Mouse (Mus musculus): ENCODE data around the gene Bcar1.

Bcar1 gene

DNA sequence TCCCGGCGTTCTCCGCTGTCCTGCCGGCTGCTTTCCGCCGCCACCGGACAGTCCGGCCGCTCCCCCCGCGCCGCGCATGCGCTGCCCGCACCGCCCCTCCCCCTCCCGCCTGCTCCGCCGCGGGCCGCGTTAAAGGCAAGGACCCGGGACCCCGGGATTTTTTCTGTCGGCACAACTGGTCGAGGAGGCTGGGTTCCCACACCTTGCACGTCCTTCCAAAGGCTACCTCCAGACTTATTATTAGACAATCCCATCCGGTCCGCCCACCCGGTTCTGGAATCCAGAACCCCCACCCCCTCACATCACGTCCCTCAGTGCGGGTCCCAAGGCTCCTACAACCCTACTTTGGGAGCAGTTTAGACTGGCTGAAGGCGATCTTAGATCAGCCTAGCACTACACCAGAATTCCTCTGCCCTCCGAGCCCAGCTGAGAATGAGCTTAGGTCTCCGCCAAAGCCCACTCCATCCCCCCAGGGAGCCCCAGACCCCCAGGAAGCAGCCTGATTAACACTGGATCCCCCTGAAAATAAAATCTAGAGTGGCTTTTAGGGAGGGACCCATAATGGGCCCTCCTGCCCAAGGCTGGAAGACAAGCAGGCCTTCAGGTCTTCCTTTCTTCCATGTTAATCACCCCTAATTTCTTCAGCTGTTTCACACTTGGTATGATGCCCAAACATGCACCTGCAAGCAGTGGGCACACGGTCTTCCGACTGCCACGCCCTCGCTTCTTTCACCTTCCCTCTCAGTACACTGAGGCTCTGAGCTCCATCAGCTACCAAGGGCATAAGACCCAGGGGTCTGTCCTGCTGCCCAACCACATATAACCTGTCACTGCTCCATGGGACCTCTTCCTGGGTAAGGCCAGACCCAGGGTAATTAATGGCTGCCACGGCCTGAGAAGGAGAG, at the start of gene Bcar1:
Bcar1 (minus strand) TSS at position 18 of the 905 bp plus-strand sequence.
- no peak for DNase-seq (ENCODE audit: low read depth)

DNA sequence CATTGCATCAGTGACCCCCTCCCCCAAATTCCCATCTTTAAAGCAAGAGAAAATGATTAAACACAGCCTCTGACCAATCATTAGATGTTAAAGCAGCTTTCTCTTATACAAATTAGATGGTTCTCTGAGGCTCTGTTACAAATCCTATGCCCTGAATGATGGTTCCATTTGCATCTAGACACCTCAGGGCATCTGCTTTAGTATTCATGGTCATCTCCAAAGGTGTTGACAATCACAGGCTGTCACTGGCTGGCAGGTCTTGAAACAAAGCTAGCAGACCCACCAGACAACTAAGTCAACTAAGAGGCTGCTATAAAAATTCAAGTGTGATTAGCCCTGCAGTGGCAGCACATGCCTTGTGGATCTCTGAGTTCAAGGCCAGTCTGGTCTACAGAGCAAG, 46.0 kb upstream of the Bcar1 start:
- DNase-seq (ENCODE audit: low read depth), result no peak

DNA sequence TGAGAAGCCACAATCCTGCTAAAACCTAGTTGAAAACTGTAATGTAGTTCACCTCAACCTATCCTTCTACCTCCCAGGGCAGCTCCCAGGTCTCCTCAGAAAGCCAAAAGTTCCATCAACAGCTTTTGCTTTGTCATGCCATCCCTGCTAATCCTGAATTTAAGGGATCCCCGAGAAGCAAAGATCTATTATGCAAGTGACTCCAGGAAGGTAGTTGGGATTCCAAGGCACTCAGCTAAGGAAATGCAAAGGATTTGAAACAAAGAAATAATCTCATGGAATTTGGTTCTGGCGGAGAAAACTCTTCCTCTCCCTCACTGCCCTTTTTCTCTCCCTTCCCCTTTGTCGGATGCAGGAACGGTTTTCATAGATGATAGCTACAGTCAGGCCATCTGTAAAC, 45.6 kb upstream of the Bcar1 start:
- no peak for DNase-seq (ENCODE audit: low read depth)

DNA sequence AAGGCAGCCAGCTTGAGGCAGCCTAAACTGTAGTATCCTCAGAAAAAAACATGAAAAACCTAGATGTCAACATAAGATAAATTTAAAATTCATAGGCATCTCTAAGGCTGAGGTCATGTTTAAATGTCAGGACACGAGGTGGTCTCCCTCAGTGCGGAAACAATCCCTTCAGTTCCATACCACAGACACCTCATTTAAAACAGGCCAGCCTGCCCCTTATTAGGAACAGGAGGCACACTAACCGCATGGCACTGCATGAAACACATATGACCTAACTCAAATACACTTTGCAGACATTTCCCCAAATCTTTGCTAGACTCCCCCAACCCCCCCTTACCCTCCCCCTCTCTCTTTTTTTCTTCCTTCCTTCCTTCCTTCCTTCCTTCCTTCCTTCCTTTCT, 44.9 kb upstream of the Bcar1 start:
- DNase-seq (ENCODE audit: low read depth), result no peak

DNA sequence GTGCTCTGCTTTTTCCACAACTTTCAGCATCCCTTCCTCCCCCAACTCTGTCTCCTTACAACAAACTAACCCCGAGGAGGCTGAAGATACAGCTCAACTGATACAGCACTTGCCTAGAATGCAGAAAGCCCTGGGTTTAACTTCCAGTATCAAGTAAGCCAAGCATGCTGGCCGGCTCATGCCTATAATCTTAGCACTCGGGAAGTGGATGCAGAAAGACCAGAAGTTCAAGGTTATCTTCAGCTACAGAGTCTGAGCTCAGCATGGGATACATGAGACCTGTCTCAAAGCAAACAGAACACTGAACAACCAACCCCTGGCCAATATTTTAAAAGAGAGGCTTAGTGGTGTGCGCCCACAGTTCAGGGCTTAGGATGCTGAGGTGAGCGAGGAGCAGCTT, 44.5 kb upstream of the Bcar1 start:
- no peak for DNase-seq (ENCODE audit: low read depth)

DNA sequence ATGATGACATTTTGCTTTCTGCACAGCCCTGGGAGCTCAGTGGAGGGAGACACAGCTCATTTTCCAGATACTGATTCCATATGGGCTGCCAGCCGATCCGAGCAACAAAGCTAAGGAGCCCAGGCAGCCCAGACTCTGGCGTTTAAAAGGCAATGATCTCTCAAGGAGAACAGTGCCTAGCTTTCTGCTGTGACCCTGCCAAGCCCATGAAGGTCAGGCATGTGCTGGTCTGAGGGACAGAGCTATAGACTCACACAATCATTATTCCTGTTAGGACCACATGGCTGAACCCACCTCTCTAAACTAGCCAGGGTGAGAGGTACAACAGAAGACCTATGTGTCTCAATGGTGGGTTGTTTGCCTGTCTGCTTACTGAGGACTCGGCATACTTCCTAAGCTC, 44.1 kb upstream of the Bcar1 start:
- DNase-seq (ENCODE audit: low read depth), result no peak

DNA sequence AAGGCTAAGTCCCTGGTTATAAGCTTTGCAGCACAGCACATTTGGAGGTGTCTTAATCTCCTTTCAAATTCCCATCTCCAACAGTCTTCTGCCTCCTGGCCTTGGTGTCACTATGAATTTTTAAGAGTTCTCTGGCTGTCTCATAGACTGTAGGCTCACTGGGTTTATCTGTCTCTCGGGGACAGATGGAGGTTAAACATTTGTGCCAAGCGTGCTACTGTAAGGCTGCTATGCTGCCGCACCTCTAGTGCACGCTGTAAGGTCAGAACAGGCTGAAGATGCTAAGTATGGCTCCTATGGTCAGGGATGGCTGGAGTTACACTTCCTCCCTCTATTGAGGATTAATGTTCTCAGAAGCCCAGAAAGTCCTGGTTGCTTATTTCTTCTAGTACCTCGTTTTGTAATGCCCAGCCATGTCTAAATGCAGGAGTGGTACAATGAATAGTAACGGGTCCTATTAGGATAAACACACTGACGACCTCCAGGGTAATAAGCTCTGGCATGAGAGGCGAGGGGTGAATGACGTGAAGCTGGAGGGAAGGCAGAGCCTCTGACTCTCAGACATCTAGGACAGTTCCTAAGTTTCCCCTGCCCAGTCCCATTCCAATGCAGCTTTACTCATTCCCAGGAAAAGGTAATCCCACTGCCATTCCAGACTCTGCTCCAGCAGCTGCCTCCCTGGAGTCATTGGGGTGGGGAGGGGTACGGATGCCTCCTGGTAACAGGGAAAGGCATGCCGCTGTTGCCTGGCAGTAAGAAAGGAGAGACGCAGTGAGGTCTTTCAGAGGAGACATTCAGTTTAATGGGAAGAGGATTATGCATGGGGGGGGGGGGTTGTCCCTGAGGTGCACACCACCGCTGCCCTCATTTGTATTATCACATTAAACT, 43.3 kb upstream of the Bcar1 start:
- no peak for DNase-seq (ENCODE audit: low read depth)

DNA sequence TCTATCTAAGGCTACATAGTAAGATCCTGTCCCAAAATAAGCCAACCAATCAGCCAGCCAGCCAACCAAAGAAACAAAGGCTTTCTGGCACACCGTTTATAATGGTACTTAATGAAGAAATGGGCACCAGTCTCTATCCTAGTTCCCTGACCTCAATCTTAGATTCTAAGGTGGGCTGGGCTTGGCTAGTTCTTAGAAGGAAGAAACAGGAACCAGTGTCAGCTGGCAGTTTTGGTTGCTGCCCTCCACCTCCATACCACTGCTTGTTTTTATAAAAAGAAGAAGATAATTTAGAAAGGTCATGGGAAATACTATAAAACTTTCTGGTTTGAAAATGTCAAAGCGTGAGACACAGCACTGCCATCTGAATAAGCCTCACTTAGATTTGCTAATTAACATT, 42.5 kb upstream of the Bcar1 start:
- DNase-seq (ENCODE audit: low read depth), result no peak

DNA sequence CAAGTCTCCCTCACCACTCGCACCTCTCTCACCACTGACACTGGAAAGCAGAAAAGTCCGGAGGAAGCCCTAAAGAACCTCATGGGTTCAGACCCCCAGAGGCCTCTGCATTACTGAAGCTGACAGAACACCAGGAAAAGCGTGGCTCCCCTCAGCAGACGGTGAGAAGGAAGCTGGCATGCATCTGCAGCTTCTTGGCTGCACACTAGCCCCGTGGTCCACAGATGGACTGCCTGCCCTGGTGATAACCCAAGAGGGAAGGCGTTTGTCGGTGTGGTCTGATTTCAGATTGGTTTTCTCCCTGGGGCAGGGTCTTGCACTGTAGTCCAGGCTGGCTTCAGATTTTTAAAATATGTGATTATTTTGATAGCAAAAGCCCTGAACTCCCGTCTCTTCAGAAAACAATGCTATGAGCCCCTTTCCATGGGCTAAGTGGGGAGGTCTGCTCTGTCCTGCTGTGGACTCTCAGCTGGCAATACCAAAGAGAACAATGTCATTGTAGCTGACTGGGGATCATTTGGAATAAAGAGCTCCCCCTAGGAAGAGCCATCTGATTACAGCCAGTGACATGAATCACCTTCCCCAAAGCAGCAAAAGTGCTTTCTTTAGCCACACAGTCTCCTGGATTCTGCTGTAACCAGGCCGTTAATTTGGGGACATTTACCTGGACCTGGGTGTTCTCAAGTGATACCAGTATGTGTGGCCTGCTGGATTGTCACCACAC, 39.2 kb upstream of the Bcar1 start:
- DNase-seq (ENCODE audit: low read depth), result no peak

DNA sequence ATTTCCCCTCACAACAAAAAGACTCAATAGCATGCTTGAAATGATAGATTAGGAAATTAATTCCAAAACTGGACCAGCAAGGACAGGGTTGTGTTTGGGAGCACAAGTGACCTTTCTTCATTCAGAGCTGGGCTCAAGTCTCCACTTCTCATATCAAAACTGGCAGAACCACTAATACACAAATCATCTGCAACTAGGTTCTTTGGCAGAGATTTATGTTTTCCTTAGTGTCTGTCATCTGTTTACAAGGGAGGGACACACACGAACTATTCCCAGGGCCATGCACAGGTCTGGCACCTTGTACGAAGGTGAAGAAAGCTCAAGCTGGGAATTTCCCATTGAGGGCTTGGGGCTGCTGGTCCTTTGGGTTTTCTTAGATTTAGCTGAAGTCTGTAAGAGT, 38.6 kb upstream of the Bcar1 start:
- no peak for DNase-seq (ENCODE audit: low read depth)

DNA sequence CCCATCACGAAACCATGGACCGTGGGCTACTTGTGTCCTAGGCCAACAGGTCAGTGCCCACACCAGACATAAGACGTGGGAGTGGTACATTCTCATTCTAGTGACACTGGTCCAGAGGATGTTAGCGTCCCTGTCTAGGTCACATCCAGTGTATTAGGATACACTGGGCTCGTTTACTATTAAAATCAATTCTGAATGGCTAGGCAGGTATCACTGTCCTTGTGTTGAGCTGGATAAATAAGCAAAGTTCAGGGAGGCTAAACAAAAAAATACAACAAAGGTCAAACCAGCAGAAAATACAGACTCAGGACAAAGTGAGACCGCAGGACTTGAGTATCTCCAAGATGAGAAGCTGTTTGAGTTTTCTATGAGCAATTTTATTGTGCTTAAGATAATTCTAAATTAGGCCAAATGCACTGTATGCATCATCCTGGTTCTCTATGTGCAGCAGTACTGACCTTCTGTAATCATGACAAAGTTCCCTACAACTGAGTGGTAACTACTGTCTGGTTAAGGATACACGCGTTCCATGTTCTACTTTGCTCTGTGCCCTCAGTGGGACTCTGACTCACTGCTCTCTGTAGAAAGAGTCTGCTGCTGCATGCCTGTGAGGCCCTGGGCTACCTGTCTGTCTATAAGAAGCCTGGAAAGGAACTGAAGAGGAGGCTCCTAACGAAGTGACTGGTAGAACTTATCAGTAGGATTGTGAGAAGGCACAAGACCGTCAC, 37.3 kb upstream of the Bcar1 start:
- no peak for DNase-seq (ENCODE audit: low read depth)

DNA sequence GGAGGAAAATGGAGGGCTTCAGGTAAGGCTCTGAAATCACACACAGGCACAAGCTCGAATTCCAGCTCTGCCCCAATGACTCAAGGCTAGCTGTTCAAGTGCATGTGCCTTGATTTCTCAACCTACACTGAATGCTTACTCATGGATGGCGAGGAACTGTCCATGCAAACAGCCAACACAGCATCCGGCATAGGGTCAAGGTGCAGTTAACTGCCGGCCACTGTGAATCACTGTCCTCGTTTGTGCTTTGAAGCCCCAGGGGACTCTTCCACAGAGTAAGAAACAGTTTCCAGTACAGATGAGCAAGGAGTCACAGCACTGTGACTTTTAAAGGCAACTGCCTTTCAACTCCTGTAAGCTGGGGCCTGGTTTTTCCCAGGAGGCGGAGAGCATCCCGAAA, 36.1 kb upstream of the Bcar1 start:
- peak; percentile 40 for DNase-seq (ENCODE audit: low read depth)

DNA sequence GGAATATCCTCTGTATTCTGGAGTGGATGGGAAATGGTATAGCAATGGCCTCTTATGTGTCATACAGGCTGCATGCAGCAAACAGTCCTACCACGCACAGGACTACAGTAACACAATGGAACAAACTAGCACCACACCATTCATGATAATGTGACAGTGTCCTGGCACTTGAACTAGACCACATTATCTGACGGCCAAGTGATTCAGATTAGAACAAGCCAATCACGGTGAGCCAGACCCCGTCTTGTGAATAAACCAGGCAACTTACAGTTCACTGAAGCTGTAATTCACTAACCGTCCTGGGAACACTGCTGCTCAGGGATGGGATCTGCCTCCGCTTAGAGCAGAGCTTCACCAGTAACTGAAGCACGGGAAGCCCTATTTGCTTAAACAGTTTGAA, 35.2 kb upstream of the Bcar1 start:
- no peak for DNase-seq (ENCODE audit: low read depth)

DNA sequence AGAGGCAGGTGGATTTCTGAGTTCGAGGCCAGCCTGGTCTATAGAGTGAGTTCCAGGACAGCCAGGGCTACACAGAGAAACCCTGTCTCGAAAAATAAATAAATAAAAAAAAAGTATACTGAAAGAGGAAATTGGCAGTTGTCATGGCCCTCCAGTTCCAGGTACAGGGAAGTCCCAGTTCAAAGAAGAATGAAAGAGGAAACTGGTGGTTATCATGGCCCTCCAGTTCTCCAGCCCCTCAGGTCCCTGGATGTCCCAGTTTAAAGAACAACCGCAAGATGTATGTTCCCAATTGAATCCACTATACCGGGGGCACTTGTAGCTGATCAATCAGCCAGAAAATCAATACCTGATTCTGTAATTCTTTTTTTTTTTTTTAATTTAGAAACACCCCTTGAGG, 32.9 kb upstream of the Bcar1 start:
- DNase-seq (ENCODE audit: low read depth), result no peak

DNA sequence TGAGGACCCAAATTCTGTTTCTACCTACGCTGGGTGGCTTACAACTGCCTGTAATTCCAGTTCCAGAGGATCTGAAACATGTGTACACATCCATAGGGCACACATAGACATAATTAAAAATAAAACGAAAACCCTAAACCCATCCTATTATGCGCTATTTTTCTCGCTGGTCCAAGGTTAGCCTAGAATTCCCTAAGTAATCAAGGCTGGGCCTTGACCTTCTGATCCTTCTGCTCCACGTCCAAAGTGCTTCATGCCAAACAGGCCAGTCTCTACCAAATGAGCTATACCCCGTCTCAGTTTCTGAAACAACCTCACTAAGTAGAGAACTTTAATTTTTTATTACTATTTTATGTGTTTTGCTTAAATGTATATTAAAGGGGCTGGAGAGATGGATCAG, 32.2 kb upstream of the Bcar1 start:
- no peak for DNase-seq (ENCODE audit: low read depth)

DNA sequence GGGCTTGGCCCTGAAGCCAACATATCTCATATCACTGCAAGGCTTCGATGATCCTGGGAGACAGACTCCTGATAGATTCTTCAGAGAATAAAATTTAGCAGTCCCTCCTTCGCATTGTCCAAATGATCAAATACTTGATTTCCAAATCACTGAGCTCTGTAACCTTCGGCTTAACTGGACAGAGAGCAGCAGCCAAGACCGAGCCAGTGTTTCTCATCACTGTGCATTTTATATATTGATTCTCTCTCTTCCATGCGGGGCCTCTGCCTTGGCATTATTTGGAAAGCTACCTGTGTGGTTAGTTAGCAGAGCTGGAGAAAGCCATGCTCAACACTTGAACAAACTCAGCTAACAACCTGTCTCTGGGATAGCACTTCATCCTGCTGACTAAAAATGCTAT, 29.9 kb upstream of the Bcar1 start:
- no peak for DNase-seq (ENCODE audit: low read depth)

DNA sequence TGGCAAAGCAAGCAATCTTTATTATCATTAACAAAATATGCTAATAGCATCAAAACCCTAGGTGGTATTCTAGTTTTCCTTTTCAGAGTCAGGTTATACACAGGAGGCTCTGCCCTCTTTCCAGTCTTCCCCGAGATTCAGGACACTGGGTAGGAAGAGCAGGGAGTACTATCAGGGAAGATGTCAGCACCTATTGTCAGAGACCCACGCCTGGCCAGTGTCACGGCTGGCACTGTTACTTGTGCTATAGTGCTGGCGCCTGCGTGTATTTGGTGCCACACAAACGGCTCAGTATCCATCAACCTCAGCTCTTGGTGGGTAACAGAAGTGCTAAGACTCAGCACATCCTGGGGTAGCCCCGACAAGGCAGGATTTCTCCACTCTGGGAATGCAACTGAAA, 29.4 kb upstream of the Bcar1 start:
- DNase-seq (ENCODE audit: low read depth), result no peak

DNA sequence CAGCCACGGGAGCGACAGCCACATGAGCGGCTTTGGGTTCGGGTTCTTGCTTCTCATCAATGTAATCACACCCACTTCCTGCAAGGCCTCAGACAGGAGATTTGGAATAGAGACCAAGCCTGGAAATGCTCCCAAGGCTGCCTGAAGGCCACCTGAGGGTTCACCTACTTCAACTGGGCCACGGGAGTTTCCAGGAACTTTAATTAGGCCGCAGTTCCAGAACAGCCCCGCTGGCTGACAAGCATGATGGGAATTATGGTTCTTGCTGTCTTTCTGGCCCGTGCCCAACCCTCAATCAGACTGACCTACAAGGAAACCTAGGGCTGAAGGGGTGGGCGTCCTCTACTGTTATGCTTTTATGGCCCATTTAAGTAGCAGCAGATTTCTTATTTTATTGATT, 28.5 kb upstream of the Bcar1 start:
- no peak for DNase-seq (ENCODE audit: low read depth)

DNA sequence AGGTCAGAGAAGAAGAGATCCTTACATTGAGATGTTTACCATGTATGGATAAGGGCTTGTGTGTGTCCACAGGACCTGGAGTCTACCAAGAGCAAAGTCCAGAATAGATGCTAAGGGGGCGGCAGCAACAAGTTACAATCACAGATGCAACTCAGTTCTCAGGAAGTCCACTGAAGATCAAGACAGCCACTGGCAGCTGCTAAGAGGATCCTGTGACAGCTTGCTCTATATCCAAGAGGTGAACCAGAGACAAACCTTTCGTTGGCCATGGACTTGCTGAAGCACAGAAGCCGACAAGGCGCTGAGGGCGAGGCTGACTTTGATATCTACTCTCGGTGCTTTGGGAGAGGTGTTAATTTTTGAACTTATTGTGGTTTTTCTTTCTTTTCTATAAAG, 28.0 kb upstream of the Bcar1 start:
- no peak for DNase-seq (ENCODE audit: low read depth)

DNA sequence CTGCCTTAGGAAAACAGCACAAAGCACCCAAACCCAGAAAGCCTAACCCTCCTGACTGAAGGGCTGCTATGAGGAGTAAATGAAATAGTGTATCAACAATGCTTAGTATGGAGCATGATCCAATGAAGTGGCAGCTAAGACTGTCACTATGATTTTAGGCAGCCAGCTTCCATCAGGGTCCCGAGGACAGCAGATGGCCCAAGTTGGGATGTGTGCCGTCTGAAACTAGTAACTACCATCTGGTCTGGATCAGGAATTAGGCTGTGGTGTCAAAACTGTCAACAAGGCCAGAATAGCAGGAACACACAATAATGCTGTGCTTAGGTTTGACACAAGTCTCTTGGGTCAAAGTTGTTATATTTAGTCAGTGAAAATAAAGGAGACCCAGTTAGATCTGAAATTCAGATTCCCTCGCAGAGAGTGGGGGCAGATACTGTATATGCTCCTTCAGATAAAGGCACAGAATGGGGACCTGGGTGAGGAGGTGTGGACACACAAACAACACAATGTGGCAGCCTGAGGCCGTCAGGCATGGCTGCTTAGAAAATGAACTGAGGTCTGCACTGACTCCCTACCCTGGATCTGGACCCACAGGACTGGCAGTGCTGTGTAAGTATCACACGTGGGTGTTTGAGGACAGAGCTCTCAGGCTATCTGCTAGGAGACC, 27.5 kb upstream of the Bcar1 start:
- DNase-seq (ENCODE audit: low read depth), result no peak

DNA sequence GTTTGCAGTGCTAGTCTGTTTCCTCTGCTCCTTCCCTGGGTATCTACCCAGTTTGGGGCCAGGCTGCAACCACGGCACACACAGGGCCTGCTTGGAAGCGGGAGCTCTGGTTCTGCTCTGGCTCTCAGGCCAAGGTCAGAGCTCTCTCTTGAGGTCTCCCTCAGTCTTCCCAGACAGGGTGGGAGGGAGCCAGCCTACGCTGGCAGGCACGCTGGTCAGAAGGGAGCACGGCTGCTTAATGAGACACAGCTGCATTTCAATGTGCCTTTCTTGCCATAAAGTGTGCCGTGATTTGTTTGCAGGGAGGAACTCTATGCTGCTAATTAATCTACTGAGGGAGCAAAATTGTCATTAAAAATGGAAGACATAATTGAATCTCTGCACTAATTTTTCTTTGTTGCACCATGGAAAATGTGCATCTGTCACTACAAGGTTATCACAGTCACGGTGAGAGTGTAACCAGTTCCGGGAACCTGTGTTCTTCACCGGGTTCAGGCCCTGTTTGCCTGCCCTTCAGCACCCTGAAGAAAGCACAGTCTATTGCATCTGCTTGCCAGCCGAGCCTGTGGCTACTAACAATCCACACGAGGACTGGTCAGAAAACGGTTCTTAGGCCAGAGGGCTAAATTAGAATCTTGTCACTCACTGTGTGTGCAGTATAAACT, 26.3 kb upstream of the Bcar1 start:
- DNase-seq (ENCODE audit: low read depth), result no peak
